Comparison of ENCODE assay signal across 21 mouse cellular contexts in genomic region chr19:22336278-22336677, GRCm38 (mm10).
DNase-seq lines count a peak whose midpoint lies in the region; ATAC-seq lines count a peak whose summit lies in the region.
"Had no signal": no experiment of that assay in that cellular context is flagged by ENCODE, and none has a peak within 500 bp of the region (broad histone marks: within the 10 kb centered on the region; RNA-seq: fewer than 3 reads in every experiment).

No protein-coding gene starts in this region.

- H3K9ac ChIP-seq in embryonic facial prominence, embryonic 13.5 days, result no peak overlapping the region
- H3K9ac ChIP-seq in hindbrain, embryonic 16.5 days (ENCODE audit: low read depth, low read length), result no peak overlapping the region
- no peak overlapping the region for H3K9ac ChIP-seq in hindbrain, embryonic 12.5 days
- H3K9ac ChIP-seq in midbrain, embryonic 11.5 days (ENCODE audit: low read length), result no peak overlapping the region
- no peak overlapping the region for H3K9ac ChIP-seq in midbrain, embryonic 15.5 days
- H3K9ac ChIP-seq: forebrain, embryonic 12.5 days; forebrain, postnatal 0 days had no signal

- 0 out of 2 replicates have a peak, but pooled peaks have one; percentile 32 for ATAC-seq in embryonic facial prominence, embryonic 13.5 days (ENCODE audit: insufficient number of reproducible peaks, insufficient read depth, low FRiP score, low TSS enrichment, low read depth)
- 0 out of 2 replicates have a peak, but pooled peaks have one; percentile 38 for ATAC-seq in hindbrain, embryonic 16.5 days
- ATAC-seq in hindbrain, embryonic 12.5 days (ENCODE audit: low FRiP score), result no peak
- ATAC-seq in midbrain, embryonic 11.5 days (ENCODE audit: low FRiP score), result 0 out of 2 replicates have a peak, but pooled peaks have one; percentile 27
- ATAC-seq in midbrain, embryonic 15.5 days (replicated peaks), result 0 out of 2 replicates have a peak, but pooled peaks have one; percentile 62
- ATAC-seq: CD4-positive, CD25-positive, alpha-beta regulatory T cell, adult 4 months; forebrain, postnatal 0 days had no signal

- H3K4me3 ChIP-seq in embryonic facial prominence, embryonic 13.5 days, result no peak overlapping the region
- H3K4me3 ChIP-seq in embryonic facial prominence, embryonic 10.5 days, result no peak overlapping the region
- H3K4me3 ChIP-seq in hindbrain, embryonic 16.5 days (ENCODE audit: low read length), result no peak overlapping the region
- H3K4me3 ChIP-seq in hindbrain, embryonic 12.5 days, result no peak overlapping the region
- no peak overlapping the region for H3K4me3 ChIP-seq in midbrain, embryonic 11.5 days (ENCODE audit: low read depth, low read length)
- no peak overlapping the region for H3K4me3 ChIP-seq in midbrain, embryonic 10.5 days
- H3K4me3 ChIP-seq in midbrain, embryonic 15.5 days, result no peak overlapping the region
- H3K4me3 ChIP-seq: forebrain, embryonic 12.5 days; heart, embryonic 10.5 days had no signal

- H3K4me1 ChIP-seq in embryonic facial prominence, embryonic 13.5 days, result no peaks in the 10 kb centered on the region
- no peaks in the 10 kb centered on the region for H3K4me1 ChIP-seq in embryonic facial prominence, embryonic 10.5 days
- no peaks in the 10 kb centered on the region for H3K4me1 ChIP-seq in hindbrain, embryonic 16.5 days (ENCODE audit: control insufficient read depth, insufficient read depth, low read depth, low read length)
- H3K4me1 ChIP-seq in hindbrain, embryonic 12.5 days, result no peaks in the 10 kb centered on the region
- H3K4me1 ChIP-seq in midbrain, embryonic 11.5 days (ENCODE audit: control insufficient read depth, insufficient read depth, low read length), result no peaks in the 10 kb centered on the region
- no peaks in the 10 kb centered on the region for H3K4me1 ChIP-seq in midbrain, embryonic 10.5 days
- no peaks in the 10 kb centered on the region for H3K4me1 ChIP-seq in midbrain, embryonic 15.5 days
- H3K4me1 ChIP-seq: forebrain, embryonic 12.5 days; heart, embryonic 10.5 days had no signal

- H3K27ac ChIP-seq in embryonic facial prominence, embryonic 13.5 days, result no peak overlapping the region
- H3K27ac ChIP-seq in embryonic facial prominence, embryonic 10.5 days (replicated peaks), result no peak overlapping the region
- no peak overlapping the region for H3K27ac ChIP-seq in hindbrain, embryonic 16.5 days (ENCODE audit: low read depth, low read length)
- H3K27ac ChIP-seq in hindbrain, embryonic 12.5 days, result no peak overlapping the region
- no peak overlapping the region for H3K27ac ChIP-seq in midbrain, embryonic 11.5 days (ENCODE audit: low read depth, low read length)
- H3K27ac ChIP-seq in midbrain, embryonic 10.5 days (replicated peaks), result no peak overlapping the region
- H3K27ac ChIP-seq in midbrain, embryonic 15.5 days, result no peak overlapping the region
- H3K27ac ChIP-seq: forebrain, embryonic 12.5 days; heart, embryonic 10.5 days had no signal

- DNase-seq in embryonic facial prominence, embryonic 10.5 days (ENCODE audit: low spot score), result no peak
- DNase-seq in midbrain, embryonic 11.5 days (ENCODE audit: low spot score, missing footprints), result no peak
- no peak for DNase-seq in midbrain, embryonic 10.5 days (ENCODE audit: low spot score)
- DNase-seq in heart, adult 9 months (ENCODE audit: low spot score in 2 of 2), result no peak
- DNase-seq: adrenal gland, adult 8-10 months; adrenal gland, postnatal 36 days; B cell, adult 2 months; cerebellum, adult 2 months; cerebellum, postnatal 10 days; forebrain, postnatal 0 days; gastrocnemius, postnatal 14 days; heart, postnatal 10 days; heart, postnatal 4 days had no signal

- 85% methylated on average over 3 of the region's 3 CpGs for WGBS in embryonic facial prominence, embryonic 13.5 days
- 85% methylated on average over 3 of the region's 3 CpGs for WGBS in embryonic facial prominence, embryonic 10.5 days
- WGBS in hindbrain, embryonic 16.5 days, result 91% methylated on average over 3 of the region's 3 CpGs
- 81% methylated on average over 3 of the region's 3 CpGs for WGBS in hindbrain, embryonic 12.5 days
- WGBS in midbrain, embryonic 11.5 days, result 84% methylated on average over 3 of the region's 3 CpGs
- WGBS in midbrain, embryonic 10.5 days, result 91% methylated on average over 3 of the region's 3 CpGs
- WGBS in midbrain, embryonic 15.5 days, result 90% methylated on average over 3 of the region's 3 CpGs

- no peaks in the 10 kb centered on the region for H3K36me3 ChIP-seq in embryonic facial prominence, embryonic 13.5 days
- no peaks in the 10 kb centered on the region for H3K36me3 ChIP-seq in embryonic facial prominence, embryonic 10.5 days (replicated peaks)
- no peaks in the 10 kb centered on the region for H3K36me3 ChIP-seq in hindbrain, embryonic 16.5 days (ENCODE audit: control insufficient read depth, insufficient read depth, low read length)
- no peaks in the 10 kb centered on the region for H3K36me3 ChIP-seq in hindbrain, embryonic 12.5 days
- no peaks in the 10 kb centered on the region for H3K36me3 ChIP-seq in midbrain, embryonic 11.5 days (ENCODE audit: control insufficient read depth, insufficient read depth, low read length)
- H3K36me3 ChIP-seq in midbrain, embryonic 10.5 days, result no peaks in the 10 kb centered on the region
- no peaks in the 10 kb centered on the region for H3K36me3 ChIP-seq in midbrain, embryonic 15.5 days (replicated peaks)
- H3K36me3 ChIP-seq: forebrain, embryonic 12.5 days; G1E; heart, embryonic 10.5 days had no signal

- H3K27me3 ChIP-seq in embryonic facial prominence, embryonic 13.5 days, result no peaks in the 10 kb centered on the region
- H3K27me3 ChIP-seq in embryonic facial prominence, embryonic 10.5 days (replicated peaks; ENCODE audit: low read depth, poor library complexity, severe bottlenecking), result no peaks in the 10 kb centered on the region
- H3K27me3 ChIP-seq in hindbrain, embryonic 16.5 days (replicated peaks; ENCODE audit: control insufficient read depth, insufficient read depth, low read length), result no peaks in the 10 kb centered on the region
- H3K27me3 ChIP-seq in hindbrain, embryonic 12.5 days, result no peaks in the 10 kb centered on the region
- H3K27me3 ChIP-seq in midbrain, embryonic 11.5 days (ENCODE audit: control insufficient read depth, insufficient read depth, low read length), result no peaks in the 10 kb centered on the region
- no peaks in the 10 kb centered on the region for H3K27me3 ChIP-seq in midbrain, embryonic 10.5 days (ENCODE audit: low read depth, poor library complexity, severe bottlenecking)
- H3K27me3 ChIP-seq in midbrain, embryonic 15.5 days (replicated peaks), result no peaks in the 10 kb centered on the region
- H3K27me3 ChIP-seq: forebrain, embryonic 12.5 days had no signal

- no peaks in the 10 kb centered on the region for H3K9me3 ChIP-seq in embryonic facial prominence, embryonic 13.5 days
- H3K9me3 ChIP-seq in embryonic facial prominence, embryonic 10.5 days, result no peaks in the 10 kb centered on the region
- no peaks in the 10 kb centered on the region for H3K9me3 ChIP-seq in hindbrain, embryonic 16.5 days (ENCODE audit: control insufficient read depth, low read length)
- H3K9me3 ChIP-seq in hindbrain, embryonic 12.5 days (replicated peaks), result no peaks in the 10 kb centered on the region
- no peaks in the 10 kb centered on the region for H3K9me3 ChIP-seq in midbrain, embryonic 11.5 days (ENCODE audit: control insufficient read depth, low read length)
- H3K9me3 ChIP-seq in midbrain, embryonic 10.5 days (replicated peaks), result 0 out of 2 replicates have a peak, but pooled peaks cover 3% of the 10 kb centered on the region
- no peaks in the 10 kb centered on the region for H3K9me3 ChIP-seq in midbrain, embryonic 15.5 days
- H3K9me3 ChIP-seq: forebrain, embryonic 12.5 days; G1E; heart, embryonic 10.5 days had no signal

- no peak overlapping the region for H3K4me2 ChIP-seq in embryonic facial prominence, embryonic 13.5 days
- no peak overlapping the region for H3K4me2 ChIP-seq in hindbrain, embryonic 16.5 days (ENCODE audit: low read length)
- no peak overlapping the region for H3K4me2 ChIP-seq in hindbrain, embryonic 12.5 days (replicated peaks)
- H3K4me2 ChIP-seq in midbrain, embryonic 11.5 days, result no peak overlapping the region
- H3K4me2 ChIP-seq in midbrain, embryonic 15.5 days, result no peak overlapping the region
- H3K4me2 ChIP-seq: forebrain, embryonic 12.5 days had no signal
